Mouse (Mus musculus): Measurements from ENCODE around the gene Bpi. TPM values are rescaled to one million over a fixed set of nuclear protein-coding genes. Genes with fewer than 3 reads are reported as not detected.

Gene Bpi
- polyA plus RNA-seq, 1 experiment from 2014 or later = not detected

DNA sequence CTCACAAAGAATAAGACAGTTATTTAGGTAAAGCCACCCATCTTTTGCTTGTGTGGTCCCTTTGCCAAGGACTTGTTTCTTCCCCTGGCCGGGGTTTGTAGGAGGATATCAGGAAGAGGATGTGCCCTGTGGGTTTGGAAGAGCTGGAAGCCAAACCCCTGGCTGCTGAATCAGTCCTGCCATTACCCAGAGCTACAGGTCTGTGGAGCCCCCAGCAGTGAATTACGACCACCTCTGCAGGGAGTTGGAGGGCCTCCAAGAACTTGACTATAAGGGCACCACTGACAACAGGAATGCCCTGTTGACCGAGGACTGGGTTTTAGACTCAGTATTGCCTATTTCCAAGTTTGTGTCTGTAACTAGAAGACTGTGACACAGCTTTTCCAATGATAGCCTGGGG is 41.3 kb downstream of the Bpi start:
- H3K27me3 ChIP-seq = no peaks in the 10 kb centered on the region
- H3K9me3 ChIP-seq (replicated peaks) = no peaks in the 10 kb centered on the region
- no peak for ATAC-seq (replicated peaks; ENCODE audit: insufficient number of reproducible peaks, insufficient read depth, low FRiP score, low read depth)
- no peak overlapping the region for H3K9ac ChIP-seq
- peaks cover 10% of the 10 kb centered on the region for H3K4me1 ChIP-seq (replicated peaks)
- no peak overlapping the region for H3K4me2 ChIP-seq
- no peak overlapping the region for H3K27ac ChIP-seq
- H3K36me3 ChIP-seq = no peaks in the 10 kb centered on the region
- WGBS = 68% methylated on average over 3 of the region's 3 CpGs
- H3K4me3 ChIP-seq = no peak overlapping the region

DNA sequence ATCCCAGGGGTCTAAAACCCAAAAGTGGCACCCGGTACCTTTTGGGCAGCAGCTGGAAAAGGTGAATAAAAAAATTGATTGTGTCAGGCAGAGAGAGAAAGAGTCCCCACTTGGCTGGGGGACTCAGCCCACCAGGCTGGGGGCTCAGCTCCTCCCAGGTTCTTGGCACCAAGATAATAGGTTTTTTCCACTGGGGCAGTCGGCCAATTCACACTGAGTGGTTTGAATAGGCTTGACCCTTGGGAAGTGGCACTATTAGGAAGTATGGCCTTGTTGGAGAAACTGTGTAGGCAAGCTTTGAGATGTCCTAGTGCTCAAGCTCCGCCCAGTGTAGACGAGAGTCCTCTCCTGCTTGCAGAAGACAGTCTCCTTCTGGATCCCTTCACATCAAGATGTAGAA is 41.8 kb downstream of the Bpi start:
- H3K27me3 ChIP-seq = no peaks in the 10 kb centered on the region
- no peaks in the 10 kb centered on the region for H3K36me3 ChIP-seq
- H3K9ac ChIP-seq = no peak overlapping the region
- H3K4me1 ChIP-seq (replicated peaks) = peaks cover 10% of the 10 kb centered on the region
- H3K4me3 ChIP-seq = no peak overlapping the region
- no peaks in the 10 kb centered on the region for H3K9me3 ChIP-seq (replicated peaks)
- ATAC-seq (replicated peaks; ENCODE audit: insufficient number of reproducible peaks, insufficient read depth, low FRiP score, low read depth) = no peak
- H3K27ac ChIP-seq = no peak overlapping the region
- H3K4me2 ChIP-seq = no peak overlapping the region
- 67% methylated on average over 4 of the region's 4 CpGs for WGBS

DNA sequence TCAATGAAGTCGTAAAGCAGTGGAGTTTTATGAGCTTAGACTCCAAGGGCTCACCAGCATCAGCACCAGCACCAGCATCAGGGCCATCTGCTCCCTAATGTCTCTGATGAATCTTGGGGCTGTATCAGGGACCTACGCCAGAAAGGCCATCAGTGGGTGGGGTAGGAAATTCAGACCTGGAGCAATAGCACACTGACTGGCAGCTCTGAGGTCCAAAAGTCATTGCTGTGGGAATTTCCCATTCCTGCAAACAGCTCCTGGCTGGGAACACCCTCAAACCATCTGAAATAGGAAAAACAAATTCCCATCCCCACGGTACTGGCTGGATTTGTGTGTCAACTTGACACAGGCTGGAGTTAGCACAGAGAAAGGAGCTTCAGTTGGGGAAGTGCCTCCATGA is 44.9 kb downstream of the Bpi start:
- Histone ChIP-seq H3K9ac (no peak overlapping the region), H3K9me3 (replicated peaks) (no peaks in the 10 kb centered on the region), H3K27me3 (no peaks in the 10 kb centered on the region), H3K36me3 (no peaks in the 10 kb centered on the region), H3K27ac (no peak overlapping the region), H3K4me3 (no peak overlapping the region), H3K4me1 (replicated peaks) (peaks cover 10% of the 10 kb centered on the region), H3K4me2 (no peak overlapping the region)
- no peak for ATAC-seq (replicated peaks; ENCODE audit: insufficient number of reproducible peaks, insufficient read depth, low FRiP score, low read depth)
- WGBS = 70% methylated on average over 3 of the region's 3 CpGs

DNA sequence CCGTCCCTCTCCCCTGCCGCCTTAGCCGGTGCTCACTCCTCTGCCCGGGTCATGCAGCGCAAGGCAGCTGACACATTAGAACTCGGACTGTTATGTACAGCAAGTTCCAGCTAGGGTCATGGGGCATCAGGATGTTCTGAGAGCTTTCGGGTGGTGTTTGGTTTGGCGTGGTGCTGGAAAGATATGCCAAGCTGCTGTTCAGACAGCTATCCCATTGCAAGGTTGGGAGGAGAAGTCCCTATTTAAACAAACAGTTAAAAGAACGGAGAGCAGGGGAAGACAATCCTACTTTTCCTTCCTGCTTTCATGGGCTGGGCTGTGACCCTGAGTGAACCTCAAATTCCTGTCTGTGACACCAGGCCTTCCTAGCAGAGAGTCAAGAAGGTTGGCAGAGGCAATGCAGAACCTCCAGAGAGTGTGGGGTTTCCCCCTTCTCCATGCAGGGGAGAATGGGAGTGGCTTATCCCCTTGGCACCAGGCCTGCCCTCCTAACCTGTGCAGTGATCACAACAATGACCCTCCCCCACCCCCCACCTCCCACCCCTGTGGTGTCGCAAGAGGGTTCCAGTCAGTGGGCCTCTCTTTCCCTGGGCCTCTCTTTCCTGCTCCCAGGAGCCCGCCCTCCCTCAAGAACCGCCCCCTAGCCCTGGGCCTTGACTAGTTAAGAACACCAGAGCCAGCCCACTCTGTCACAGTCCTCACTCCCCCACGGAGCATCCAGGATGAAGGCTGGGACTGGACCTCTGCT is 48.2 kb downstream of the Bpi start, which contains the start of gene Lbp:
Gene Lbp (plus strand): TSS at position 546 of the 748 bp plus-strand sequence.
- Histone ChIP-seq H3K27ac (peak within 1 kb of the TSS; percentile 55), H3K4me1 (replicated peaks) (peaks cover 10% of the 10 kb centered on the region), H3K4me2 (peak within 1 kb of the TSS; percentile 16), H3K4me3 (peak within 1 kb of the TSS; percentile 1; the same call in 1 of the 2 replicates), H3K36me3 (no peaks in the 10 kb centered on the region), H3K27me3 (no peaks in the 10 kb centered on the region), H3K9ac (no peak within 1 kb of the TSS), H3K9me3 (replicated peaks) (no peaks in the 10 kb centered on the region)
- peak; percentile 82 for ATAC-seq (replicated peaks; ENCODE audit: insufficient number of reproducible peaks, insufficient read depth, low FRiP score, low read depth)
- WGBS = 33% methylated on average over 13 of the region's 13 CpGs

DNA sequence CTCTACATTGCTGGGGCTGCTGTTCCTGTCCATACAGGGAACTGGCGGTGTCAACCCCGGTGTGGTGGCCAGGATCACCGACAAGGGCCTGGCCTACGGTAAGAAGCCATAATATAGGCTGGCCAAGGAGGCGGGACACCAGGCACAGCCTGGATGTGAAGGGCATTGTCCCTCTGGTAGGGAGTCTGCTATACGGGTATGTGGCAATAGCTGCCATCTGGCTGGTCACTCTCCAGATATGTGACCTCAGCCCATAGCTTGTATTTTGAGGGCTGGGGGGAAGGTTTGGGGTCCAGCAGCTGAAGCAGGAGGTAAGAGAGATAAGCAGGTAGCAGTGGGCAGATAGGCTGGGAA is 48.8 kb downstream of the Bpi start:
- Histone ChIP-seq H3K9ac (no peak overlapping the region), H3K4me1 (replicated peaks) (peaks cover 10% of the 10 kb centered on the region), H3K4me2 (peak overlapping the region; percentile 16), H3K27ac (peak overlapping the region; percentile 12), H3K36me3 (no peaks in the 10 kb centered on the region), H3K27me3 (no peaks in the 10 kb centered on the region), H3K9me3 (replicated peaks) (no peaks in the 10 kb centered on the region), H3K4me3 (peak overlapping the region; percentile 1; the same call in 1 of the 2 replicates)
- WGBS = 37% methylated on average over 6 of the region's 6 CpGs
- ATAC-seq (replicated peaks; ENCODE audit: insufficient number of reproducible peaks, insufficient read depth, low FRiP score, low read depth) = no peak

DNA sequence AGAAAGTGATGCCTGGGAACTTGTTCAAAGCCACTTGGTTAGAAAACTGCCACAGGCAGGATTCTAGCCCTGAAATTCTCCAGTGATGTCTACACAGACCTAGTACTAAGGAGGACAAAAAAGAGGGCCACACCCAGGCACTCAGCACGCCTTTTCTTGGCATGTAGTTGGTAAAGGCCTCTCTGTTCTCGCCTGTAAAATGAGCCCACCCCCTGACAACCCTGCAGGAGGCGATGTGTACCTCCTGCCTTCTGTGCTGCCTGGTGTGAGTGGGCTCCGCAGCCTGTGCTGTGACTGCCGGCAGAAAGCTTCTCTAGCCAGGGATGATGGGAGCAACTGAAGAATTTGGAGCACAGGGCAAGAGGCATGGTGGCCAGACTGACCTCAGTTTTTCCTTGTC is 50.4 kb downstream of the Bpi start:
- H3K9ac ChIP-seq = no peak overlapping the region
- H3K27ac ChIP-seq = no peak overlapping the region
- 60% methylated on average over 5 of the region's 5 CpGs for WGBS
- no peak for ATAC-seq (replicated peaks; ENCODE audit: insufficient number of reproducible peaks, insufficient read depth, low FRiP score, low read depth)
- H3K27me3 ChIP-seq = no peaks in the 10 kb centered on the region
- peaks cover 10% of the 10 kb centered on the region for H3K4me1 ChIP-seq (replicated peaks)
- no peaks in the 10 kb centered on the region for H3K36me3 ChIP-seq
- H3K4me2 ChIP-seq = no peak overlapping the region
- H3K4me3 ChIP-seq = no peak overlapping the region
- H3K9me3 ChIP-seq (replicated peaks) = no peaks in the 10 kb centered on the region

DNA sequence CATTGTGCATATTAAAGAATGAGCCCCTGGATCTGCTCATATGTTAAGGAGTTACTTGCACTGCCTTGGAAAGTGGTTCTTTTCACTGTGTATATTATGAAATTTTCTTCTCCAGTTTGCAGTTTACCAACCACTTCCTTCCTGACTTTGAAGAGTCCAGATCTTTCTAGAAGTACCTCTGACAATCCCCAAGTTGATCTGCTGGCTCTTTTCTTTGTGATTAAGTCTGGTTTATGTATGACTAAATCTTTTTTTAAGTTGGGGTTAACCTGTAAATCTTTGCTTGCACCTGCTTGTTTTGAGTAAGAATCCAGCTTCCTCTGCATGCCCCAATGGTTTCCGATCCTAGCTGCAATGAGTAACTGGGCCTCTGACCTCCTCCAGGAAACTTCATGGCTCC is 55.2 kb downstream of the Bpi start:
- WGBS = 67% methylated on average over 1 of the region's 1 CpGs
- ATAC-seq (replicated peaks; ENCODE audit: insufficient number of reproducible peaks, insufficient read depth, low FRiP score, low read depth) = no peak
- no peak overlapping the region for H3K4me3 ChIP-seq
- no peak overlapping the region for H3K27ac ChIP-seq
- no peaks in the 10 kb centered on the region for H3K4me1 ChIP-seq (replicated peaks)
- no peaks in the 10 kb centered on the region for H3K36me3 ChIP-seq
- no peak overlapping the region for H3K4me2 ChIP-seq
- H3K9me3 ChIP-seq (replicated peaks) = no peaks in the 10 kb centered on the region
- no peaks in the 10 kb centered on the region for H3K27me3 ChIP-seq
- no peak overlapping the region for H3K9ac ChIP-seq

DNA sequence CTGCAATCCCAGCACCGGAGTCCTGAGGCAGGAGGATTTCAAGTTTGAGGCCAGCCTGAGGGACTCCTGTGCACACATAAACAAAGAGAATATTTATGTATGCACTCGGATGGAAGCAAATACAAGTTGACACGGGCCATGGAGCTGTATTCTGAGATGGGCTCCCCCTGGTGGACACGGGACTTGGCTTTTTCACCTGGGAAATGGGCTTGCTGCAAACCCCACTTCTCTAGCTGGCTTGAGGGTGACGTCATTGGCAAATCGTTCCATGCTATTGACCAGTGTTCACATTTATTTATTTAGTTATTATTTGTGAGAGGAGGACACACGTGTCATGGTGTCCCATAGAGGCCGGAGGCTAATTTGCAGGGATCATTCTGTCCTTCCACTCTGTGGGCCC is 58.5 kb downstream of the Bpi start:
- Histone ChIP-seq H3K4me3 (no peak overlapping the region), H3K4me2 (no peak overlapping the region), H3K9ac (no peak overlapping the region), H3K9me3 (replicated peaks) (no peaks in the 10 kb centered on the region), H3K27me3 (no peaks in the 10 kb centered on the region), H3K36me3 (no peaks in the 10 kb centered on the region), H3K4me1 (replicated peaks) (no peaks in the 10 kb centered on the region), H3K27ac (no peak overlapping the region)
- WGBS = 64% methylated on average over 8 of the region's 8 CpGs
- no peak for ATAC-seq (replicated peaks; ENCODE audit: insufficient number of reproducible peaks, insufficient read depth, low FRiP score, low read depth)

DNA sequence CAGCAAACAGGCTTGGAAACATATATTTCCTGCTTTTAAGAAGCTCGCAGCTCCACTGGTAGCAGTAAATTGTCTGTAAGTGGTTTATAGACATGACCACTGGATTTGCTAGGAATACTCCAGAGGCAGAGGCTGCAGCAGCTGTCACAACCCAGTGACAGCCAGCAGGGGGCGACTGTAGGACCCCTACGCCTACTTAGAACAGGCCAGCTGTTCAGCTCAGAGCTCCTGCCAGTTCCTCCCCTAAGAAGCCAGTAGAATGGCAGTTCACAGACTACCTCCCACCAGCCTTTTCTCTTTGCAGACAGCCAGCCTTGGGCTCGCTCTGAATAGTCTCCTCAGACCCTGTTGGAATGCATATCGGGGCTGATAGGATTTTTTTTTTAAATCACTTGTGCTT is 59.1 kb downstream of the Bpi start:
- WGBS = 18% methylated on average over 5 of the region's 5 CpGs
- Histone ChIP-seq H3K27ac (no peak overlapping the region), H3K9me3 (replicated peaks) (no peaks in the 10 kb centered on the region), H3K36me3 (no peaks in the 10 kb centered on the region), H3K4me3 (no peak overlapping the region), H3K4me2 (no peak overlapping the region), H3K4me1 (replicated peaks) (no peaks in the 10 kb centered on the region), H3K27me3 (no peaks in the 10 kb centered on the region), H3K9ac (no peak overlapping the region)
- ATAC-seq (replicated peaks; ENCODE audit: insufficient number of reproducible peaks, insufficient read depth, low FRiP score, low read depth) = no peak

DNA sequence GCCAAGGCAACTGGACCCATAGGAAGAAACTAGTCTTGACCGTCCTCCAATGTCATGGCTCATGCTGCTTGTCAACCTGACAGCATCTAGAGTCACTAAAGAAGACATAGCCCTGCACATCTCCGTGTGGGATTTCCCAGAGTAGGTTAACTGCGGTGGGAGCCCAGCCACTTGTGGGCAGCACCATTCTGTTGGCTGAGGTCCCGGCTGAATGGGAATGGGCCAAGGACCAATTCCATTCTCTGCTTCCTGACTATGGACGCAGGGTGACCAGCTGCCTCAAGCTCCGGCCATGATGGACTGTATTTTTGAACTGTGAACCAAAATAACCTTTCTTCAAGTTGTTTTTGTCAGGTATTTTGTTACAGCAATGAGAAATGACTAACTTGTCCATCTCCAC is 63.7 kb downstream of the Bpi start:
- no peak overlapping the region for H3K4me3 ChIP-seq
- H3K9ac ChIP-seq = no peak overlapping the region
- no peaks in the 10 kb centered on the region for H3K27me3 ChIP-seq
- H3K36me3 ChIP-seq = no peaks in the 10 kb centered on the region
- H3K27ac ChIP-seq = no peak overlapping the region
- no peak overlapping the region for H3K4me2 ChIP-seq
- no peaks in the 10 kb centered on the region for H3K9me3 ChIP-seq (replicated peaks)
- ATAC-seq (replicated peaks; ENCODE audit: insufficient number of reproducible peaks, insufficient read depth, low FRiP score, low read depth) = no peak
- no peaks in the 10 kb centered on the region for H3K4me1 ChIP-seq (replicated peaks)
- WGBS = 85% methylated on average over 6 of the region's 6 CpGs

DNA sequence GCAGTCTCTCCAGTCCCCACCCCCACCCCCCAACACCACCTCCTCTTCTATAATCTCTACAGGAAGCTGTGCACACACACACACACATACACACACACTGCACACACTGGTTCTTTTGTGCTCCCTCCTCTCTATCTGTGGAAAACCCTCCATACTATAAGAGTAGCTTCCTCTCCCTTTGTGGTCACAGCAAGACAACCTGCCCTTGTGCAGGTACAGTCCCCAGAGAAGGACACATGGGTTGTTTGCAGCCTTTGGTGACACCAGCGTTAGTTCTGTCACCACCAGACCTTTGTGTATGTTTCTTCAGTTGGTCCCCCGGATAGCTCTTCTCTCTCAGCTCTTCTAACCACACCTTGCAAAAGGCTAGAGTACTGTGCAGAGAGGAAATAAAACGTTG is 65.0 kb downstream of the Bpi start:
- H3K9me3 ChIP-seq (replicated peaks) = no peaks in the 10 kb centered on the region
- 45% methylated on average over 3 of the region's 3 CpGs for WGBS
- ATAC-seq (replicated peaks; ENCODE audit: insufficient number of reproducible peaks, insufficient read depth, low FRiP score, low read depth) = no peak
- H3K9ac ChIP-seq = no peak overlapping the region
- H3K27ac ChIP-seq = no peak overlapping the region
- H3K4me3 ChIP-seq = no peak overlapping the region
- no peaks in the 10 kb centered on the region for H3K27me3 ChIP-seq
- H3K4me2 ChIP-seq = no peak overlapping the region
- H3K36me3 ChIP-seq = no peaks in the 10 kb centered on the region
- H3K4me1 ChIP-seq (replicated peaks) = no peaks in the 10 kb centered on the region

DNA sequence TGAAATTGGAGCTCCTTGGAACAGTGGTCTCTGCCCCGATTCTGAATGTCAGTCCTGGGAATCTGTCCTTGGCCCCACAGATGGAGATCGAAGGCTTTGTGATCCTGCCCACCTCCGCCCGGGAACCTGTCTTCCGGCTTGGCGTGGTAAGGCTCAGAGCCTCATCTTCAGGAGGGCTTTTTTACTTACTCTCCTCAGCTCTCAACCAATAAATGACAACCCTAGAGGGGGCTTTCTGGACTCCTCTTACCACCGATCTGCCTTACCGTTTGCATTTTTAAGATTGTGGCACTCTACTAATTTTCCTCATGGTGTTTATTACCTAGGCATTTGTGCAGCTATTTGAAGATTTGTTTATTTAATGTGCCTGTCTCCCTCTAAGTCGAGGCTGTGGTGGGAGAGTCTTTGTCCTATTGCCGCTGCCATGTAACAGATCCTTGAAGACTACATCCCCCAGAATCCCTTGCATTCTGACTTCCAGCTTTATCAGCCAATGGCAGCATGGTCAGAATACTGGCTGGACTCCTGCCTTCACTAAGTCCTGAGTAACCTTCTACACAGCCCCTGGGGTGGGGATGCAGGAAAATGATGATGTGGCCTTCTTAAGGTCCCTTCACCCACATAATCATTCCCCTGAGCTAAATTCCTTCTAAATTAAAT is 66.8 kb downstream of the Bpi start:
- peak; percentile 64; the same call in 1 of the 2 replicates for ATAC-seq (replicated peaks; ENCODE audit: insufficient number of reproducible peaks, insufficient read depth, low FRiP score, low read depth)
- Histone ChIP-seq H3K9ac (no peak overlapping the region), H3K4me3 (no peak overlapping the region), H3K27ac (no peak overlapping the region), H3K9me3 (replicated peaks) (no peaks in the 10 kb centered on the region), H3K4me2 (no peak overlapping the region), H3K36me3 (no peaks in the 10 kb centered on the region), H3K27me3 (no peaks in the 10 kb centered on the region), H3K4me1 (replicated peaks) (no peaks in the 10 kb centered on the region)
- WGBS = 57% methylated on average over 10 of the region's 10 CpGs

Data from heart, embryonic 15.5 days (tissue).